Mouse (Mus musculus): ENCODE data around the gene Nt5e.

- TF ChIP-seq MYOD1 (IDR thresholded peaks at IDR 0.05; ENCODE audit: control insufficient read depth in 1 of 3, insufficient read length in 2 of 3, low read depth in 2 of 3): no peak
- TF ChIP-seq E2F4 (IDR thresholded peaks at IDR 0.05; ENCODE audit: insufficient read depth): no peak
- no peak for TF ChIP-seq POLR2A (IDR thresholded peaks at IDR 0.05; ENCODE audit: insufficient read length, low read depth)
- TF ChIP-seq USF1 (IDR thresholded peaks at IDR 0.05; ENCODE audit: low read depth): no peak
- TF ChIP-seq CEBPB (IDR thresholded peaks at IDR 0.05; ENCODE audit: insufficient read depth, poor library complexity, severe bottlenecking): no peak
- no peak for TF ChIP-seq MYOG (IDR thresholded peaks at IDR 0.05; ENCODE audit: control insufficient read depth in 1 of 3, insufficient read depth in 1 of 3, insufficient read length in 2 of 3, low read depth in 2 of 3)
- TF ChIP-seq MAX (IDR thresholded peaks at IDR 0.05; ENCODE audit: low read depth): no peak
- TF ChIP-seq TCF12 (IDR thresholded peaks at IDR 0.05; ENCODE audit: insufficient read depth, poor library complexity, severe bottlenecking): no peak
These were observed 19.9 kb upstream of the Nt5e start for GRCm38 (mm10) chr9:88307019-88307618.
